Mouse (Mus musculus) forebrain, embryonic 13.5 days (tissue): Measurements from ENCODE around the gene Zbtb8os. TPM values are rescaled to one million over a fixed set of nuclear protein-coding genes. Genes with fewer than 3 reads are reported as not detected.

Source experiments
- ATAC-seq: fragments of 200-750 bp; cut with Nextera tagmentation; 2 replicates; pipeline ENCODE4 v1.8.0; 2017
- H3K27ac ChIP-seq: fragments of 300-500 bp; sonication (generic); 2 replicates; pipeline ENCODE4 v1.5.1; 2015; ENCODE audit warnings: inconsistent platforms, mild to moderate bottlenecking, moderate library complexity
- H3K27me3 ChIP-seq: fragments of 300-500 bp; sonication (generic); 2 replicates; pipeline ENCODE4 v1.6.1; 2015; ENCODE audit warnings: mild to moderate bottlenecking, inconsistent platforms
- H3K36me3 ChIP-seq: fragments of 300-500 bp; sonication (generic); 2 replicates; pipeline ENCODE4 v1.6.1; 2015; ENCODE audit warnings: mild to moderate bottlenecking, inconsistent platforms; ENCODE audit not compliant: poor library complexity, severe bottlenecking
- H3K4me1 ChIP-seq: fragments of 300-500 bp; sonication (generic); 2 replicates; pipeline ENCODE4 v1.6.1; 2015; ENCODE audit warnings: inconsistent platforms
- H3K4me2 ChIP-seq: fragments of 300-500 bp; sonication (generic); 2 replicates; pipeline ENCODE4 v1.6.1; 2015; ENCODE audit warnings: inconsistent platforms, mild to moderate bottlenecking, moderate library complexity
- H3K4me3 ChIP-seq: fragments of 300-500 bp; sonication (generic); 2 replicates; pipeline ENCODE4 v1.5.1; 2015; ENCODE audit warnings: mild to moderate bottlenecking, inconsistent platforms
- H3K9ac ChIP-seq: fragments of 300-500 bp; sonication (generic); 2 replicates; pipeline ENCODE4 v1.6.1; 2015; ENCODE audit warnings: mild to moderate bottlenecking, inconsistent platforms
- H3K9me3 ChIP-seq: fragments of 300-500 bp; sonication (generic); replicated peaks from 2 replicates; pipeline ENCODE4 v1.6.1; 2016; ENCODE audit warnings: inconsistent platforms
- WGBS: fragments of 180-500 bp; shearing (Covaris S2); methylation state at CpG from one replicate; pipeline ENCODE4 v1.1.7; 2015; 5-methylcytosine and 5-hydroxymethylcytosine counted together
- polyA plus RNA-seq: library from polyadenylated mRNA; unstranded; fragments of >200 nt; fragmentation: Nextera tagmentation; extraction: Ambion mirVana; gene quantifications from 2 replicates; pipeline ENCODE4 v1.2.1, GENCODE M21; 2015

Zbtb8os gene
- polyA plus RNA-seq, 1 experiment from 2014 or later, result 36.2 TPM

- no peak overlapping the region for H3K9ac ChIP-seq
- ATAC-seq, result no peak
- no peak overlapping the region for H3K27ac ChIP-seq
- WGBS, result 82% methylated on average over 4 of the region's 4 CpGs
- no peaks in the 10 kb centered on the region for H3K36me3 ChIP-seq
- H3K4me2 ChIP-seq, result no peak overlapping the region
- no peaks in the 10 kb centered on the region for H3K27me3 ChIP-seq
- no peaks in the 10 kb centered on the region for H3K9me3 ChIP-seq
- no peak overlapping the region for H3K4me3 ChIP-seq
- no peaks in the 10 kb centered on the region for H3K4me1 ChIP-seq
Observed at GRCm38 (mm10) chr4:129399813-129400212, 64.3 kb downstream of the Zbtb8os start.

Other genes starting within 250 kb of the Zbtb8os start
- not detected in 2 replicates for gene Tmem54, start 230.1 kb upstream of the Zbtb8os start, polyA plus RNA-seq
- 19.6 and 20.4 TPM in 2 replicates for gene Hpca, start 213.7 kb upstream of the Zbtb8os start, polyA plus RNA-seq
- 0.93 and 1.1 TPM in 2 replicates for gene Fndc5, start 198.7 kb upstream of the Zbtb8os start, polyA plus RNA-seq
- 15.6 and 19.1 TPM in 2 replicates for gene S100pbp, start 146.0 kb upstream of the Zbtb8os start, polyA plus RNA-seq
- 100 and 106 TPM in 2 replicates for gene Yars, start 145.9 kb upstream of the Zbtb8os start, polyA plus RNA-seq
- 3.7 and 3.8 TPM in 2 replicates for gene C77080, start 74.3 kb upstream of the Zbtb8os start, polyA plus RNA-seq
- gene Sync, start 48.1 kb upstream of the Zbtb8os start, polyA plus RNA-seq, result 0.18 and 0.19 TPM in 2 replicates
- 534 and 564 TPM in 2 replicates for gene Rbbp4, start 325 bp upstream of the Zbtb8os start, polyA plus RNA-seq
- gene Zbtb8a, start 42.4 kb downstream of the Zbtb8os start, polyA plus RNA-seq, result 12.9 and 13.6 TPM in 2 replicates
- 4.3 and 5.3 TPM in 2 replicates for gene Zbtb8b, start 105.2 kb downstream of the Zbtb8os start, polyA plus RNA-seq
- gene Bsdc1, start 125.9 kb downstream of the Zbtb8os start, polyA plus RNA-seq, result 32.8 and 33.6 TPM in 2 replicates
- gene Tssk3, start 155.3 kb downstream of the Zbtb8os start, polyA plus RNA-seq, result not detected in 2 replicates
- gene Fam229a, start 155.5 kb downstream of the Zbtb8os start, polyA plus RNA-seq, result not detected in 2 replicates
- gene Marcksl1, start 177.9 kb downstream of the Zbtb8os start, polyA plus RNA-seq, result 1,756 and 1,774 TPM in 2 replicates
- gene Hdac1, start 207.0 kb downstream of the Zbtb8os start, polyA plus RNA-seq, result 189 and 191 TPM in 2 replicates
- 7.6 and 9.2 TPM in 2 replicates for gene Lck, start 237.9 kb downstream of the Zbtb8os start, polyA plus RNA-seq
- gene Fam167b, start 242.9 kb downstream of the Zbtb8os start, polyA plus RNA-seq, result 0.31 and 0.68 TPM in 2 replicates